11 mouse cellular contexts compared by ENCODE assay signal in the genomic region with DNA sequence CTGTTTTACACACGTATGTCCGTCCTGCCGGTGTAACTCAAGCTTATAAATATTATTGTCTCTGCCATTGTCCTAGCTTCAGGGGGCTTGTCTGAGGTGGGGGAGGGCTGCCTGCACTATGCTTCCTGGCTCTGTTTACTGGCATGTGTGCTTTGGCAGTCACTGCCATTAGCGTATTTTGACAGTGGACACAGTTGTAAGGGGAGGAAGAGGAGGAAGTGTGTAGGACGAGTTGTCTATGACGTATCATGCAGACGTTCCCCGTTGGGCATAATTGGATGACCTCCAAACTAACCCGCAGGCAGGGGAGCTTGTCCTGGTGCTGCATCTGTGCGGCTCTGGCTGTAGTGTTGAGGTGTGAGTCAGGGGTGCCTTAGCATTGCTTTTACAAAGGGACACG. TPM values are rescaled to one million over a fixed set of nuclear protein-coding genes. Genes with fewer than 3 reads are reported as not detected.
DNase-seq lines count a peak whose midpoint lies in the region; ATAC-seq and TF ChIP-seq lines count a peak whose summit lies in the region.
"Had no signal": no experiment of that assay in that cellular context is flagged by ENCODE, and none has a peak within 500 bp of the region (broad histone marks: within the 10 kb centered on the region; RNA-seq: fewer than 3 reads in every experiment).

No protein-coding gene starts in this region.

- no peak overlapping the region for H3K27ac ChIP-seq in hindbrain, postnatal 0 days
- no peak overlapping the region for H3K27ac ChIP-seq in hindbrain, embryonic 14.5 days
- H3K27ac ChIP-seq in heart, embryonic 15.5 days = peak overlapping the region; percentile 43
- no peak overlapping the region for H3K27ac ChIP-seq in forebrain, embryonic 11.5 days (ENCODE audit: low read depth, low read length)
- H3K27ac ChIP-seq: heart, adult 2 months had no signal

- H3K4me2 ChIP-seq in hindbrain, postnatal 0 days (ENCODE audit: low read depth, low read length) = no peak overlapping the region
- no peak overlapping the region for H3K4me2 ChIP-seq in hindbrain, embryonic 14.5 days (replicated peaks)
- H3K4me2 ChIP-seq in heart, embryonic 15.5 days = peak overlapping the region; percentile 28
- no peak overlapping the region for H3K4me2 ChIP-seq in forebrain, embryonic 11.5 days (ENCODE audit: low read depth, low read length, severe bottlenecking)

- no peaks in the 10 kb centered on the region for H3K9me3 ChIP-seq in hindbrain, postnatal 0 days (ENCODE audit: low read length)
- H3K9me3 ChIP-seq in hindbrain, embryonic 14.5 days (ENCODE audit: control insufficient read depth, low read length) = no peaks in the 10 kb centered on the region
- H3K9me3 ChIP-seq in heart, embryonic 15.5 days (replicated peaks) = no peaks in the 10 kb centered on the region
- no peaks in the 10 kb centered on the region for H3K9me3 ChIP-seq in forebrain, embryonic 11.5 days (ENCODE audit: control insufficient read depth, low read length)

- WGBS in hindbrain, postnatal 0 days = 51% methylated on average over 11 of the region's 11 CpGs
- WGBS in hindbrain, embryonic 14.5 days = 75% methylated on average over 11 of the region's 11 CpGs
- 27% methylated on average over 11 of the region's 11 CpGs for WGBS in heart, embryonic 15.5 days
- WGBS in forebrain, embryonic 11.5 days = 85% methylated on average over 11 of the region's 11 CpGs

- ATAC-seq in hindbrain, postnatal 0 days = 0 out of 2 replicates have a peak, but pooled peaks have one; percentile 13
- ATAC-seq in hindbrain, embryonic 14.5 days (ENCODE audit: low FRiP score) = no peak
- ATAC-seq in heart, embryonic 15.5 days (replicated peaks; ENCODE audit: insufficient number of reproducible peaks, insufficient read depth, low FRiP score, low read depth) = peak; percentile 63
- ATAC-seq in forebrain, embryonic 11.5 days (replicated peaks; ENCODE audit: low FRiP score) = no peak

- no peak overlapping the region for H3K9ac ChIP-seq in hindbrain, postnatal 0 days (replicated peaks; ENCODE audit: low read length)
- H3K9ac ChIP-seq in hindbrain, embryonic 14.5 days = no peak overlapping the region
- no peak overlapping the region for H3K9ac ChIP-seq in heart, embryonic 15.5 days
- no peak overlapping the region for H3K9ac ChIP-seq in forebrain, embryonic 11.5 days (ENCODE audit: low read length)

- H3K4me3 ChIP-seq in hindbrain, postnatal 0 days (ENCODE audit: low read length) = no peak overlapping the region
- no peak overlapping the region for H3K4me3 ChIP-seq in hindbrain, embryonic 14.5 days (replicated peaks; ENCODE audit: low read length)
- H3K4me3 ChIP-seq in heart, embryonic 15.5 days = no peak overlapping the region
- H3K4me3 ChIP-seq in forebrain, embryonic 11.5 days (ENCODE audit: low read depth, low read length) = no peak overlapping the region
- H3K4me3 ChIP-seq: heart, adult 2 months had no signal

- no peaks in the 10 kb centered on the region for H3K4me1 ChIP-seq in hindbrain, postnatal 0 days (ENCODE audit: insufficient read depth, low read length)
- H3K4me1 ChIP-seq in hindbrain, embryonic 14.5 days (replicated peaks; ENCODE audit: control insufficient read depth, insufficient read depth, low read length) = no peaks in the 10 kb centered on the region
- H3K4me1 ChIP-seq in heart, embryonic 15.5 days (replicated peaks) = peaks cover 54% of the 10 kb centered on the region
- no peaks in the 10 kb centered on the region for H3K4me1 ChIP-seq in forebrain, embryonic 11.5 days (replicated peaks; ENCODE audit: control insufficient read depth, insufficient read depth, low read length)

- no peaks in the 10 kb centered on the region for H3K36me3 ChIP-seq in hindbrain, postnatal 0 days (ENCODE audit: insufficient read depth, low read length)
- peaks cover 29% of the 10 kb centered on the region for H3K36me3 ChIP-seq in hindbrain, embryonic 14.5 days (replicated peaks; ENCODE audit: control insufficient read depth, insufficient read depth)
- peaks cover 12% of the 10 kb centered on the region; the same call in 1 of the 2 replicates for H3K36me3 ChIP-seq in heart, embryonic 15.5 days
- H3K36me3 ChIP-seq in forebrain, embryonic 11.5 days (ENCODE audit: control insufficient read depth, insufficient read depth, low read length) = no peaks in the 10 kb centered on the region; the same call in 1 of the 2 replicates

- no peak for TF ChIP-seq CTCF in hindbrain, postnatal 0 days (IDR thresholded peaks at IDR 0.05; ENCODE audit: low read depth)

- no peak for DNase-seq in hindbrain, postnatal 0 days (ENCODE audit: low spot score)
- DNase-seq in hindbrain, embryonic 14.5 days (ENCODE audit: low spot score) = no peak
- DNase-seq in Muller cell, postnatal 12 days (ENCODE audit: inconsistent ontology term) = peak; percentile 36
- DNase-seq in lung, postnatal 36 days = peak; percentile 71
- DNase-seq in testis, postnatal 10 days (ENCODE audit: low spot score) = no peak
- no peak for DNase-seq in forebrain, embryonic 11.5 days (ENCODE audit: low spot score)
- DNase-seq: cerebellum, adult 11 months; left cerebral cortex, postnatal 4 days; right cerebral cortex, adult 18-20 months had no signal

- H3K27me3 ChIP-seq in hindbrain, postnatal 0 days (ENCODE audit: insufficient read depth, low read length) = no peaks in the 10 kb centered on the region
- H3K27me3 ChIP-seq in hindbrain, embryonic 14.5 days (ENCODE audit: control insufficient read depth, insufficient read depth, low read length) = no peaks in the 10 kb centered on the region
- no peaks in the 10 kb centered on the region for H3K27me3 ChIP-seq in heart, embryonic 15.5 days
- H3K27me3 ChIP-seq in forebrain, embryonic 11.5 days (ENCODE audit: control insufficient read depth, insufficient read depth, low read length) = no peaks in the 10 kb centered on the region

RNA-seq across cellular contexts. Expression of a gene that starts 17.5 kb away (rescaled TPM):
- total RNA-seq in hindbrain, postnatal 0 days (2014; rRNA removed) = 34.2 and 44.5 TPM in 2 replicates
- 12.3 and 13.1 TPM in 2 replicates for polyA plus RNA-seq in hindbrain, postnatal 0 days (2015; fragmentation: Nextera tagmentation; extraction: Ambion mirVana)
- 18.8 and 19.9 TPM in 2 replicates for polyA plus RNA-seq in hindbrain, embryonic 14.5 days (2014; fragmentation: Nextera tagmentation; extraction: Ambion mirVana)
- polyA plus RNA-seq in heart, embryonic 15.5 days (2015; fragmentation: Nextera tagmentation; extraction: Ambion mirVana) = 8.1 and 10.2 TPM in 2 replicates
- 18.5 and 18.9 TPM in 2 replicates for polyA plus RNA-seq in forebrain, embryonic 11.5 days (2014; fragmentation: Nextera tagmentation; extraction: Ambion mirVana)

Comparison
In these comparisons a context has a peak if more than half of its experiments do, and no peak if none do; other contexts are left out.
1. ATAC-seq: peak in hindbrain, postnatal 0 days (single experiment) and heart, embryonic 15.5 days (single experiment); none in hindbrain, embryonic 14.5 days (single experiment) and forebrain, embryonic 11.5 days (single experiment).
2. DNase-seq: peak in Muller cell, postnatal 12 days (single experiment) and lung, postnatal 36 days (single experiment); none in hindbrain, postnatal 0 days (single experiment), hindbrain, embryonic 14.5 days (single experiment), testis, postnatal 10 days (single experiment) and forebrain, embryonic 11.5 days (single experiment).